Mouse (Mus musculus) stomach, postnatal 0 days (tissue): ENCODE data around the gene 9930021J03Rik.

ENCODE experiments used
- CTCF ChIP-seq: IDR thresholded peaks from 2 replicates; pipeline ENCODE4 v1.5.1; 2016; ENCODE audit warnings: antibody characterized with exemption, low read depth, mild to moderate bottlenecking, moderate library complexity
- EP300 ChIP-seq: optimal IDR thresholded peaks from 2 replicates; pipeline ENCODE3; 2016; ENCODE audit warnings: antibody characterized with exemption

- TF ChIP-seq CTCF: peak; percentile 88
- no peak for TF ChIP-seq EP300
Measured at GRCm38 (mm10) chr19:29824034-29824700, 18.4 kb upstream of the 9930021J03Rik start.
